Mouse (Mus musculus) MN1 (cell line): ENCODE measurements at regions not wholly inside any gene's neighbourhood (a gene's known extent, or its start where the extent isn't known, plus 50 kb on each side); places are given as distances from the start of the nearest gene placed in this dataset.

Experiments used
- DNase-seq: peaks from one replicate; pipeline ENCODE4 v3.0.0-alpha.2; 2016; ENCODE audit warnings: low spot score

DNA sequence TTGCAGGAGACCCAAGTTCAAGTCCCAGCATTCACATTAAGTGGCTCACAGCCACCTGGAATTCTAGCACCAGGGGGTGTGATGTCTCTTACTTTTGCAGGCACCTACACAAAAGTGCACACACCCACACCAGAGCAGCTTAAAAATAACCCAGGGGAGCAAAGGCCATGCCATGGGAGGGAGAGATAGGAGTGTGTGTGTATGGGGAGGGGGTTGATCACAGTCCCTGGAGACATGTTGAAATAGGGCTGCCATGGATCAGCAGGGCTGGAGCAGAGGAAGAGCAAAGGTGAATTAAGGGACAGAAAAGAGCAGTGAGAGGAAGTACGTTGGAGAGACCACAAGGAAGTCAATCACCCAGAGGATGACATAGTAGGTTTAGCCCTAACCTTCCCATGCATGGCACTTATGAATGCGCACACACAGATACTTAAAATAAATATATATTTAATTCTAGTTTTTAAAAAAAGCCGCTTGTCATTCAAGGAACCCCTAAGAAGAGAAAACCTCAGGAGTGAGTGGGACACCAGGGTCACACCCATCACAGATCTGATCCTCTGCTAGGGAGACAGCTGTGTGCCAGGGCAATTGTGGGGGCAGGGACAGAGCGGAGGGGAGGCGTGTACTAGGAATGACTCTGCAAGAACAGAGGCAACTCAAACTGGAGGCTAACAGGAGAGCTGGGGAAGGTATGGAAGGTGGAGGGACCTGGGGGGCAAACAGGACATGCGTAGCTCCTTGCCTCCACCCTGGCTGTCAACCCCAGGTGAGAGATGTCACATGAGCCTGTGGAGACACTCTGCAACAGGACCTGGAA is 189.5 kb upstream of the Rybp start:
- DNase-seq = no peak

DNA sequence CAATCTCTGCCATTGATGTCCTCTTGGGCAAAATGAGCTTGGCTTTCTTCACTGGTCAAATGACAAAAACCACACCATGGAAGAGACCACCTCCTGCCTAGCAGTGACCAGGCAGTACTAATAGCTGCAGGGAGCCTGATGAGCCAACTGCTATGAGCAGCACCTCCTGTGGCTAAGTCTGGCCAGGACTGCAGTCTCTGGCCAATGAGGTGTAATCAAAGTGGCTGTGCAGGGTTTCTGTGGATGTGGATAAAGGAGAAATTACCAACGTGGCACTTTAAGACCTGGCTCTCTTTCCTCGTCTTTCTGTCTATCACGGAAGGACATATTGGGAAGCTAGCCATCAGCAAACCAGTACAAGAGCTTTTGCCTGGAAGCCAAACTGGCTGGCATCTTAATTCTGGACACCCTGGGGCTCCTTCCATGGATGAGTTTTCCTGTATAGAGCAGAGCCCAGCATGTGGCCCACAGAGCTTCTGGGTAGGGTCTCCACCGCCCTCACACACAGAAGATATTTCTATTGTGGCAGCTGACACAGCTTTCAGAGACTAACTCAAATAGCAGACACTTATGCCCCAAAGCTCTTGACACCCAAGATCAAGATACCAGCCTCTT is 188.2 kb upstream of the Rybp start:
- no peak for DNase-seq

DNA sequence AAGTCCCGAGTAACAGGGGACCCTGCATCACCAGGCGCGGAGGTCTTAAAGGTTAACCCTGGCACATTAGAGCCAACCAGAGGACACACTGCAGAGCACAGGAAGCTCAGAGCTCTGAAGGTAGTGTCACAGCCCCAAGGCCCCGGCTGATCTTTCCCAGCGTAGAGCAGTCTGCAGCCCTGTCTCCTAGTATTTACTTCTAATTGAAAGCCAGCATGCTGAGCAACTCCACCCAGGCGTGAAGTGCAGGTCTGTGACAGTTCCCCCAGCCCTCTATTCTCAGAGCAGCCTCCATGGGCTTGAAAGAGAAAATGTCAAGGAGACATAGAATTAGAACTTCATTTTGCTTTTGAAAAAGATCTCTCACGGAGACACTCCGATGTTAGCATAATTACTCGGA is 187.0 kb upstream of the Rybp start:
- DNase-seq = no peak

DNA sequence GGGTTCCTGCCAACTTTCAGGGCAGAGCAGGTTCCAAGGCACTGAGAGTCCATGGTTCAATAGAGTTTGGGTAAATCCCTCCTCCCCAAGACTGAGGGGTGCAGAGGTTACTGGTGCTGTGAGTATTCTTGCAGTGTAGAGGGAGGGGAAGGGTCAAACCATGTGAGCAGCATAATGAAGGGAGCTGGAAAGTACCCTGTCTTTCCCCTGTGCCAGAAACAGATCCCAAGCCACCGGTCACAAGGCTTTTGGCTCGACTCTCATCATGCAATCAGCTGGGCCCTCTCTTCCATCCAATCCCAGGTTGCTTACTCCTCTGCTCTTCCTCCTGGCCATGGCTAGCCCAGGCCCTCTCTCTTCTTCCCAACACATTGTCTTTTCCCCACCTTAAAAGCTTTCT is 182.8 kb upstream of the Rybp start:
- no peak for DNase-seq

DNA sequence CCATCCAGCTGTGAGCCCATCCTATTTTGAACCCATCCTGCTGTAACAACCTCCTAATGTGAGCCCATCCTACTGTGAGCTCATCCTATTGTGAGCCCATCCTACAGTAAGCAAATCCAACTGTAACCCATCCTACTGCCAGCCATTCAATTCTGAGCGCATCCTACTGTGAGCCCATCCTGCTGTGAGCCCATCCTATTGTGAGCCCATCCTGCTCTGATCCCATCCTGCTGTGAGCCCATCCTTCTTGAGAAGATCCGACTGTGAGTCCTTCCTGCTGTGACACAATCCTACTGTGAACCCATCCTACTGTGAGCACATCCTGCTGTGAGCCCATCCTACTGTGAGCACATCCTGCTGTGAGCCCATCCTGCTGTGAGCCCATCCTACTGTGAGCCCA is 175.5 kb upstream of the Rybp start:
- DNase-seq = no peak

DNA sequence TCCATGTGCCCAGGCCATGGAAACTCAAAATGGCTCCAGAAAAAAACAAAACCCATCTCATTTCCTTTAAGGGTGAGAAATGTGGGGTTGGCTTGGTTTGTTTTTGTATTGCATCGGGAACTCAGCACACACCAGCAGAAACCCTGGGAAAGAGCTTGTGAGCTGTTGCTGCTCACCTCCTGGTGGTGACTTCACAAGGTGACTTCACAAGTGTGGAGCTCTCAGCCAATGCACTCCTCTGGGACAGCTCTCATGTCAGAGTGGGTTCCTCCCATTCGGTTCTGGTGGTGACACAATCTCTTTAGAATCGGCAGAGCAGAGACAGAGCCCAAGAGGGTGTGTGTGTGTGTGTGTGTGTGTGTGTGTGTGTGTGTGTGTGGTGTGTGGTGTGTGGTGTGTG is 166.1 kb upstream of the Rybp start:
- no peak for DNase-seq

DNA sequence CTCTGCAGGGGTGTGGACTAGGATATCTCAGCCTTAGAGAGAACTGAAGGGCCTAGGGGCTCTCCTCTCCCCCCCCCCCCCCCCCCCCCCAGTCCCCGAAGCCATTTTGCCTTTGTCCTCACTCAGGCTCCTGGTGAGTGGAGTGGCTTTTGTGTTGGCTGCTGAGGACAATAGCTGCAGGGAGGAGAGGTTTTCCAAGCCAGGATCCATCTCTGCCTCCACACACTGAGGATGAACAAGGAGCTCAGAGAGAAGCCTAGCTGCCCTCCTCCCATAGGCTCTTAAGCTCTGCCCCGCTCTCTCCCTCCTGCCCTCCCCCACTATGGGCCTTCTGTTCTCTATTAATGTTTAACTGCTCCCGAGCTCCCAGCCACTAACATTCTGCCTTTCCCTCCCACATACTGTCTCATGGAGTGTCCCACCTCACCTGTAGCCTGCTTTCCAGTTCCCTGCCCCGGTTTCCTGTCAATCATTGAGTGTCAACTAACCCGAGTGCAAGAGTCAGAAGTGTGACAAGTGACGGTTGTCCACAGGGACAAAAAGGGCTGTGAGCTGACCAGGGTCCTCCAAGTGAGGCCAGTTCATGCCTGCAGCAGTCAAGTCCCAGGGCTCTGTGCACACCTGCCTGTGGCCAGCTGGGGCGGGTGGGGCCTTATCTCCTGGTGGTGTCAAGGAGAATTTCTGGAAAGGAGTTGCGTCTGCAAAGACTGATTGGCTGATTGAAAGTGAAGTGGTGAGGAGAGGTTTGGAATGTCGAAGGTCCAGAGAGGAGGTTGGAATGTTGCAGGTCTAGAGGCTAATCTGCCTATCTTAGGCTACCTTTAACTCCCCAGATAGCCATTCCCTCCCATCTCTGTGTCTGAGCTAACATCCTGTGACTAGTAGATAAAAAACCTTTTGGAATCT is 165.1 kb upstream of the Rybp start:
- DNase-seq = no peak

DNA sequence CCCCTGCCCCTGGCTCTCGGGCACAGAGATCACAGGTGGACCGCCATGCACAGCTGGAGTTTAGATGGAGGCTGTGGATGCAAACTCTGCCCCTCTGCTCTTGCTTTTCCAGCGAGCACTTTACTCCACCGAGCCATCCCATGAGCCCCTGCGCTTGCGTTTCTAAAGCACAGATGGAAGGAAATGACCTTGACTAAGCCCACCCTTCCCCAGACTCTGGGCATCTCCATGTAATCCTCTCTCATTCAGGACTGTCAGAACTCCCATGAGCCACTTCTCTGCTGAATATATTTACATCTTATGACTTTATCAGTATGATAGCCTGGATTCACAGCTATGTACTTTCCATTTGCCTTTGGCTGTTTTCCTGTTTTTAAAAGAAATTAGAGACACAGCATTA is 162.8 kb upstream of the Rybp start:
- no peak for DNase-seq

DNA sequence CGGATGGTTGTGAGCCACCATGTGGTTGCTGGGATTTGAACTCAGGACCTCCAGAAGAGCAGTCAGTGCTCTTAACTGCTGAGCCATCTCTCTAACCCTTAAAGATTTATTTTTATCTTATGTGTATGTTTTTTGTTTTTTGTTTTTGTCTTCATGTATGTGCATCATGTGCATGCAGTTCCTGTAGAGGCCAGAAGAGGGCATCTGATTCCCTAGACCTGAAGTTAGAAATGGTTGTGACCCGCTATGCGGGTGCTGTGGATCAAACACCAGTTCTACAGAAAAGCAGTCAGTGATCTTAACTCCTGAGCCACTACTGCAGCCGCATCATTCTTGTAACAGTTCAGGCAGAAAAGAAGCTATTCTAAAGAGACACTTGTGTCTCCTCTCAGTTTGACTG is 161.8 kb upstream of the Rybp start:
- DNase-seq = no peak

DNA sequence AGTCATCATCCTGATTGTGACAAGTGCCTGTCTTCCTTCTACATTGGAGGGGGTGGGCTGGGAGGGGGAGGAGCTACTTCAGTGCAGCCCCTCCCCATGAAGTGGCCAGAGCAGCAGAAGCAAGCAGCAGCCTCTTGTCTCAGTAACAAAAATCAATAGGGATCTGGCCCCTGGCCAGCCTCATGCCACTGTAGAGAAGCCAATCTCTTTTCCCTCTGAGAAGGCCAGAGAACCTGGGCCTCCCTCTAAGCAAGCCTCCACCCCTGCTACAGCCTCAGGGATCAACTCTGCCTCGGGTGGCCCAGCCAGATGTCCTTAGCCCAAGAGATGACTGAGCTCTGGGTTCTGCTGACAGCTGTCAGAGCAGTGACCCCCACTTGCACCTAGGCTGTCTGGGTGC is 159.9 kb upstream of the Rybp start:
- DNase-seq = peak; percentile 76

DNA sequence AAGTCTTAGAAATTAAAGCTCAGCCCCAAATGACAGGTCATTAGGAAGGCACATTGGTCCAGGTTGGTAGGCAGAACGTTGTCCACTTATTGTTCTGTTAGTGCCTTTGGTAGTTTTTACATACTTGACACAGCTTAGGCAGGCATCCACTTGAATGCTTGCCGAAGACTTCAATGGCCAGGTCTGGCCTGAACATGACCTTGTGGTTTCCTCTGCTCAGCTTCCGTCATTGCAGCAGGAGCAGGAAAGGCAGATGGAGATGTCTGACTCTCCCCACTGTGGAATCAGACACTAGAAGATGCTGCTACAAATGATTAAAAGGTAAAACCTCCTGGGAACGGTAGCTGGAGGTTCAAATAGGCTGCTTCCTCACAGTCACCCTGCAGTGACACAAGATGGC is 159.5 kb upstream of the Rybp start:
- peak; percentile 10 for DNase-seq

DNA sequence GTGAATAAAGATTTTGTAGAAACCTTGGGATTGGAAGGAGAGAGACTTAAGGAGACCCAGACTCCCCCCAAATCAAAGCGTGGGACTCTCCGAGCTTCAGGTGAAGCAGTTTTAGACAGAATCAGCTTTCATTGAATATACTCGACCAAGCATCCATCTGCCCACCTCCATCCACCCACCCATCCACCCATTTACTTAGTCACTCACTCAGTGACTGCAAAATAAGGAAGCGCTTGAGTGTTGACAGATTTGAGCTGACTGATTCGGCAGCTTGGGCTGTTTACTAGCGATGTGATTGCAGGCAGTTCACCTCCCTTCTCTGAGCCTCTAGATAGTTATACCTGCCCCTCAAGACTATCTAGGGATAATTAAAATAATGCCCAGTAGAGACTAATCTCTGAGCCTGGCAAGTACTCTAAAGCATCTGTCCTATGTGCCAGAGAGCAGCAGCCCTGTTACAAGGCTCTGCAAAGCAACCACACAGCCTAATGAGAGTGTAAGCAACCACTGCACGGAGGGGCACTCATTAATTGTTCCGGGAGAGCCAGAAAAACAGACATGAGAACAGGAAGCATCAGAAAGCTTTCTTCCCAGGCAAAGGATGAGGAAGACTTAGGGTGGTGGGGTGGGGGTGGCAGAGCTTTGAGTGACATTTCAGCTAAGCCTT is 151.9 kb upstream of the Rybp start:
- peak; percentile 21 for DNase-seq

DNA sequence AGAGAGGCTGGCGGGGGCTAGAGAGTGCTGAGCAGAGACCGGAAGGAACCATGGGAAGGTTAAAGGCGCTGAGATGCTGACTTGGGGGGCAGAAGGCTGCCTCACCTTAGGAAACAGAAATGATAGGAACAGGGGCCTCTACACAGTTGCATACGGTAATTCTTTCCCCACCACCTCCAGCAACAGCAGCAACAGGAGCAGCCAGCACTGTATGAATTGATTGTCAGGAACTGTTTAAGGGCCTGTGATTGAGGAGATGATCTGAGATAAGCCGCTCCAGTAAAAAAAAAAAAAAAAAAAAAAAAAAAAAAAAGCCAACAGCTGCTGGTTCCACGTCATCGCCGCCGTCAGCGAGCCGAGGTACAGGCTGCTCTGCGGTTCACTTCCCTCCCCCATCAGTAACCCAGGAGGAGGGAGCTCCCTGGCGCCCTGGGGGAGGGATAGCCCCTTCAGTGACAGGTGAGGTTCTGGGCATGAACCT is 151.3 kb upstream of the Rybp start:
- DNase-seq = peak; percentile 58

DNA sequence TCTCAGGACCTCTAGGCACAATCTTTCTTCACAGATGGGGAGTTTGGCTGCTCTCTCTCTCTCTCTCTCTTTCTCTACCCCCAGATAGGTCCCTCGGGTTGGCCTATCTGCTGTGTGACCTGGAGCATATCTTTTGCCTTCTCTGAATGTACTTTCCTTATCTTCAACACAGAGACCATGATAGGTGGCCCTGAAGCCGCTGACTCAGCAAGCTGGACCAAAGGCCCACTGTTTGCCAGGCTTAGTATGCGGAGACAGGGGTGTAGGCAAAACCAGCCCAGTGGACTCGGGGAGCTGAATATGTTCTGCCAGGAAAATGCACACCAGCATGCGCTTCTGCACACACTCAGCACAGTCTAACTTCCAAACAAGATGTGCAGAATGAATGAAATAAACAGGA is 150.7 kb upstream of the Rybp start:
- DNase-seq = no peak

DNA sequence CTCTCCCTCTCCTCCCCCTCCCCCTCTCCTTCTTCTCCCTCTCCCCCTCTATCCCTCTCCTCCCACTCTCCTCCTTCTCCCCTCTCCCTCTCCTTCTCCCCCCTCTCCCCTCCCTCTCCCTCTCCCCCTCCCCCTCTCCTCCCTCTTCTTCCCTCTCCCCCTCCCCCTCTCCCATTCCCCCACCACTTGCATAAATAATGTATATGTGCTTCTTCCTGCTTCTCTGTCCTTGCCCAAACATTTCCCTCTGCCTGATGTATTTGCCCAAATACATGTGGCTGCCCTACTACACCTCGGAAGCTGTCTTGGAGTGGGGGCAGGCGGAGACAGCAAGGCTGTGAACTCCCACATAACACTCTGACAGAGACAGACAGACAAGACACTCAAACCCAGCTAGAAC is 149.2 kb upstream of the Rybp start:
- no peak for DNase-seq

DNA sequence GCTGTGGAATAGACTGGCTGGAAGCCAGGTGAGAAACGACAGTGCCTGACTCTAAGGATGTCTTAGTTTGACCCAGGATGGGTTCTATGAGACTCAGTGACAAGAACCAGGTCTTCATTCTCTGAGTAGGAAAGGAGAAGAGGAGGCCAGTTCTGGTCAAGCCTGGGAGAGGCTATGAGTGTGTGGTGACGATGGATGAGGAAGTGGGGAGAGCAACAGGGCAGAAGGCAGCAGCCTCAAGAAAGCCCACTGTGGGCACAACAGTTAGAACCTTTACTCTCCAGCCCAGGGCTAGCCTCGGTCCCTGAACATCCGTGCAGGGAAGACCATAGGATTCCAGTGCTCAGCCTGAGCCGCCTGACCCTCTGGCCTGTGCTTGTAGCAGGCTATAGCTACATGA is 147.9 kb upstream of the Rybp start:
- no peak for DNase-seq

DNA sequence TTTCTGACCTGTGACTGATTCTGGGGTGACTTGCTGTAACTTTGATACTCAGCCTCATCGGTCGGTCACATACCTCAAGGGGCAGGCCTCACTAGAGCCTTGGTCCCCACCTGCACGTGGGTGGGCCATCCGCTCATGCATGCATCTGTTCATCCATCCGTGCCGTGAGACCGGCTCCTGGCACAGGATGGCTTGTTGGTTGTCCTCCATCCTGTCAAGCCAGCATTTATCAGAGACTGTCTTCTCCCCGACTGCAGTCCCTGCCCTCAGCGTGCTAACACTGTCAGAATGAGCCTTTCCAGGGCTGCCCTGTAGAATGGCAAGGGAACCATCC is 146.2 kb upstream of the Rybp start:
- no peak for DNase-seq

DNA sequence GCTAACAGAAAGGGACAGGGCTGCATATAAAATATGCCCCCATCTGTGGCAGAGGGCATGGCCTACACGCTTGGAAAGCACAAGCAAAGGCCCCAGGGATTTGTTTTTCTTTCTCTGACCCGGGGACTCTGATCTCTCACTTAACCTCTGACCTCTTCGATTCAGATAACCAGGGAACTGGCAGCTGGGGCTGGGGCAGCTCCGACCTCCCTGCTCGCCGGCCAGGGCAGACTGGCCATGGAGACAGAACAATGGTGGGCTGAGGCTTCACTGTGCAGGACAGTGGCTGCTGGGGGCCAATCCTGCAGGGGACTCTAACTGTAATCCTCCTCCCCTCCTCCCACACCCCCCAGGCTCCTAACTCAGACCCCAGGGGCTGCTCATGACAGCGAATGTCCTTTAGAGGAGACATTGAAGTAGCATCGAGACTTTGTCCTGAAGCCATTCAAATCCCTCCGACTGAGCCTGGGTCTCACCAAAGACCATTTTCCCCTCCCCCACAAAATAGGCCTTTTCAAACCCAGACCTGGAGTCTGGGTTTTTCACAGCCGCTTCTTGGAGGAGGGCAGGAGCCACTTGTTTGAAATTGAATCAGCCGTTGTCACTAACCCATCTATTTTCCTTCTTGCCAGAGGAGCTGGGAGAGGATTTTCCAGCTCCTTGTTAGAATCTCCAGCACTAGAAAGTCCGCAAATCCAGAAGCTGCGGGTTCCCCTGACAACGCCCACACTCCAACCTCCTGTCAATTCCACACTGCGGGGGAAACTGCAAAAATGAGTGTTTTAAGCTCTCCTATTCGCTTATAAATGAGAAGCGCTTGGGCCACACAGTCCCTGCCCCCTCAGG is 145.6 kb upstream of the Rybp start:
- DNase-seq = no peak

DNA sequence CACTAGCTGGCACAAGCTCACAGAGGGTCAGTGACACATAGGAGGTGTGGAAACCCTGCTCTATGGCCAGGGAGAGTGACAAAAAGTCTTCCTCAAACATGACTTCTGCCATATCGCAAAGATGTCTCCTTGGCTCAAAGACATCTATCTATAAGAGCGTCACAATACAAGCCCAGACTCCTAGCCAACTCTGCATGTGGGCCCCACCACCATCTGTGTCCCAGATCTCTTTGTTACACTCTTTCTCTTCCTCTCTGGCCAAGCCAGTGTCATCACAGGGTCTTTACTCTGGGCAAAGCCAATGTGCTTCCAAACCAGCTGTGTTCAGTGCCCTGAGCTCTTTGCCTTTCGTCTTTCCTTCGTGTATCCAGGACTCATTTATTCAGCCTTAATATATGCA is 143.0 kb upstream of the Rybp start:
- no peak for DNase-seq

DNA sequence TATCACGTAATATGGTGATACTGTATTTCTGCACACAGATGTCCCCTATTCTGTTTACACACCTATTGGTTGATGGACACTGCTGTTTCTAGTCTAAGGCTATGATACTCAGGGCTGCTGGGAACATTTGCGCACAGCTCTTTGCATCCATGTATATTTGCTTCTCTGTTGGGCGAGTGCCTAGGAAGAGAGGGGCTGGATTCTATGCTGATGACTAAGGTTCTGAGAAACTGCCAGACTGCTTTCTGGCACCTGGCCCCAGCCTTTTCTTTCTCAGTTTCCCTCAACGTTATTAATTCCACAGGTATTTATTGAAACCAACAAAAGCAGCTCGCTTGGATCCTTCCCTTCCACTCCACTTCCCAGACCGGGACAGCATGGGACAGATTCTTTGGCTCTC is 142.2 kb upstream of the Rybp start:
- DNase-seq = no peak

DNA sequence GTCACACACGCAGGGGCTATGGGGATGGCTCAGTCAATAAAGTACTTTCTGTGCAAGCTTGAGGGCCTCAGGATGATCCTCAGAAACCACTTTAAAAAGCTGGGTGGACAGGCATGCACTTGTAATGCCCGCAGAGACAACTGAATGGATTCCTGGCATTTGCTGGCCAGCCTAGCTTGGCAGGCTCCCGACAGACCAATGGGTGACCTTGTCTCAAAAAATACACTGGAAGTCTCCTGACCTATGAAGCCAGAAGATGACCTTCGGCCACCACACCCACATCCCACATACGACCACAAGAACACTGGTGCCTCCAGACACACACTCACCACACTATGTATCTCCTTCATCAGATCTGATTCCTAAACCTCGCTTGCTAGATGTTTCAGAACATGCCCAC is 141.5 kb upstream of the Rybp start:
- DNase-seq = no peak

DNA sequence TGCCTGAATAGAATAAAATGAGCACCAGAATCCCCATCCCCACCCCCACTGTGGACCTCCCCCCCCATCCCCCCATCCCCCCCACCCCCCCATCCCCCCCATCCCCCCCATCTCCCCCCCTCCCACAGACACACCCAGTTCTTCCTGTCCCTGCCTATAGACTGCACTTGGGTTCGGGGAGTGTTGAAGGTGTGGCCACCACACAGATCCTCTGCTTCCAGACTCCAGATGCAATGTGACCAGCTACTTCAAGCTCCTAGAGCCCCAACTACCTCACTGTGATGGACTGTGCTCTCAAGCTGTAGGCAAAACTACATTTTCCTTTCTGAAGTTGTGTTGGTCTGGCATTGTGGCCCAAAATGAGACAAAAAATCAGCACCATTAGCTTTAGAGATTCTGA is 138.3 kb upstream of the Rybp start:
- no peak for DNase-seq
